ENCODE assay signal across 8 mouse cellular contexts in genomic region chr2:38536331-38536731, GRCm38 (mm10). TPM values are rescaled to one million over a fixed set of nuclear protein-coding genes. Genes with fewer than 3 reads are reported as not detected.
DNase-seq lines count a peak whose midpoint lies in the region; ATAC-seq and TF ChIP-seq lines count a peak whose summit lies in the region.

No protein-coding gene starts in this region.

- H3K4me2 ChIP-seq in forebrain, embryonic 12.5 days: no peak overlapping the region
- H3K4me2 ChIP-seq in forebrain, embryonic 15.5 days (replicated peaks): no peak overlapping the region
- H3K4me2 ChIP-seq in intestine, embryonic 15.5 days (replicated peaks): no peak overlapping the region
- peak overlapping the region; percentile 62 for H3K4me2 ChIP-seq in liver, embryonic 13.5 days

- DNase-seq in c-Kit-positive CD71-positive TER-119-negative erythroid progenitor cells, embryonic 14.5 days (ENCODE audit: low read depth): peak; percentile 93
- DNase-seq in liver, embryonic 13.5 days: peak; percentile 90
- peak; percentile 57 to 58 for DNase-seq in right cerebral cortex, postnatal 10 days (ENCODE audit: low spot score in 2 of 2)
- no peak for DNase-seq in urinary bladder, postnatal 10 days (ENCODE audit: low spot score)

- peaks cover 73% of the 10 kb centered on the region for H3K4me1 ChIP-seq in forebrain, embryonic 12.5 days
- peaks cover 49% of the 10 kb centered on the region for H3K4me1 ChIP-seq in forebrain, embryonic 15.5 days
- H3K4me1 ChIP-seq in intestine, embryonic 15.5 days (replicated peaks): peaks cover 61% of the 10 kb centered on the region
- H3K4me1 ChIP-seq in liver, embryonic 13.5 days (replicated peaks): peaks cover 89% of the 10 kb centered on the region

- peak overlapping the region; percentile 7 for H3ac ChIP-seq in C2C12 (ENCODE audit: control insufficient read depth, insufficient read length, low read depth)

- TF ChIP-seq CTCF in C2C12 (IDR thresholded peaks at IDR 0.05; ENCODE audit: control insufficient read depth, insufficient read depth, insufficient read length): no peak

- H3K4me3 ChIP-seq in forebrain, embryonic 12.5 days (replicated peaks): no peak overlapping the region
- H3K4me3 ChIP-seq in forebrain, embryonic 15.5 days: no peak overlapping the region
- H3K4me3 ChIP-seq in C2C12 (ENCODE audit: insufficient read depth, poor library complexity, severe bottlenecking): no peak overlapping the region
- H3K4me3 ChIP-seq in intestine, embryonic 15.5 days (replicated peaks): no peak overlapping the region
- peak overlapping the region; percentile 24 for H3K4me3 ChIP-seq in liver, embryonic 13.5 days (replicated peaks)

- ATAC-seq in forebrain, embryonic 12.5 days (ENCODE audit: low FRiP score): no peak
- ATAC-seq in forebrain, embryonic 15.5 days (replicated peaks): no peak
- peak; percentile 46 for ATAC-seq in intestine, embryonic 15.5 days
- peak; percentile 81 for ATAC-seq in liver, embryonic 13.5 days (ENCODE audit: low read depth)

- H3K79me2 ChIP-seq in C2C12 (ENCODE audit: control insufficient read depth, insufficient read depth): peaks cover 100% of the 10 kb centered on the region

- peaks cover 66% of the 10 kb centered on the region for H3K79me3 ChIP-seq in C2C12 (ENCODE audit: low read depth)

- H3K27me3 ChIP-seq in forebrain, embryonic 12.5 days: 0 out of 2 replicates have a peak, but pooled peaks cover 4% of the 10 kb centered on the region
- no peaks in the 10 kb centered on the region for H3K27me3 ChIP-seq in forebrain, embryonic 15.5 days
- no peaks in the 10 kb centered on the region for H3K27me3 ChIP-seq in C2C12 (ENCODE audit: control insufficient read depth, insufficient read depth, insufficient read length)
- no peaks in the 10 kb centered on the region for H3K27me3 ChIP-seq in intestine, embryonic 15.5 days (replicated peaks)
- no peaks in the 10 kb centered on the region for H3K27me3 ChIP-seq in liver, embryonic 13.5 days

- H3K9me3 ChIP-seq in forebrain, embryonic 12.5 days: no peaks in the 10 kb centered on the region
- H3K9me3 ChIP-seq in forebrain, embryonic 15.5 days: no peaks in the 10 kb centered on the region
- H3K9me3 ChIP-seq in intestine, embryonic 15.5 days: no peaks in the 10 kb centered on the region
- H3K9me3 ChIP-seq in liver, embryonic 13.5 days (replicated peaks): no peaks in the 10 kb centered on the region

- no peak overlapping the region for H3K9ac ChIP-seq in forebrain, embryonic 12.5 days
- H3K9ac ChIP-seq in forebrain, embryonic 15.5 days (replicated peaks): no peak overlapping the region
- H3K9ac ChIP-seq in intestine, embryonic 15.5 days: no peak overlapping the region
- H3K9ac ChIP-seq in liver, embryonic 13.5 days: peak overlapping the region; percentile 71

- no peaks in the 10 kb centered on the region for H3K36me3 ChIP-seq in forebrain, embryonic 12.5 days (replicated peaks)
- H3K36me3 ChIP-seq in forebrain, embryonic 15.5 days: no peaks in the 10 kb centered on the region
- H3K36me3 ChIP-seq in C2C12 (ENCODE audit: control insufficient read depth, insufficient read depth): peaks cover 9% of the 10 kb centered on the region
- H3K36me3 ChIP-seq in intestine, embryonic 15.5 days: no peaks in the 10 kb centered on the region
- H3K36me3 ChIP-seq in liver, embryonic 13.5 days: no peaks in the 10 kb centered on the region

- 84% methylated on average over 8 of the region's 8 CpGs for WGBS in forebrain, embryonic 12.5 days
- WGBS in forebrain, embryonic 15.5 days: 84% methylated on average over 8 of the region's 8 CpGs
- 60% methylated on average over 8 of the region's 8 CpGs for WGBS in intestine, embryonic 15.5 days
- 9% methylated on average over 8 of the region's 8 CpGs for WGBS in liver, embryonic 13.5 days (ENCODE audit: insufficient replicate concordance)

- H3K27ac ChIP-seq in forebrain, embryonic 12.5 days: 0 out of 2 replicates have a peak overlapping the region, but pooled peaks have one; percentile 21
- H3K27ac ChIP-seq in forebrain, embryonic 15.5 days (replicated peaks): no peak overlapping the region
- H3K27ac ChIP-seq in intestine, embryonic 15.5 days: no peak overlapping the region
- H3K27ac ChIP-seq in liver, embryonic 13.5 days: peak overlapping the region; percentile 90

TF ChIP-seq in C2C12, 6 proteins besides CTCF, POLR2A, EP300 and RAD21:
- peak; percentile 83 for TF ChIP-seq MYOD1 (IDR thresholded peaks at IDR 0.05; ENCODE audit: control insufficient read depth, insufficient read length, low read depth)
- TF ChIP-seq FOSL1 (IDR thresholded peaks at IDR 0.05; ENCODE audit: insufficient read depth, low read length, poor library complexity, severe bottlenecking): peak; percentile 22
- TF ChIP-seq MAX (IDR thresholded peaks at IDR 0.05): no peak
- no peak for TF ChIP-seq MYOG (IDR thresholded peaks at IDR 0.05; ENCODE audit: control insufficient read depth, extremely low read depth, insufficient read length)
- TF ChIP-seq CEBPB (IDR thresholded peaks at IDR 0.05; ENCODE audit: low read depth): no peak
- no peak for TF ChIP-seq USF1 (IDR thresholded peaks at IDR 0.05; ENCODE audit: low read depth)
TF ChIP-seq in C2C12: peak in this region for 2.

RNA-seq across cellular contexts. Expression of gene Nek6, which starts 24.9 kb away (rescaled TPM):
- polyA plus RNA-seq in forebrain, embryonic 12.5 days (2016; fragmentation: Nextera tagmentation; extraction: Ambion mirVana): 125 and 132 TPM in 2 replicates
- 90.0 and 110 TPM in 2 replicates for polyA plus RNA-seq in forebrain, embryonic 15.5 days (2015; fragmentation: Nextera tagmentation; extraction: Ambion mirVana)
- polyA plus RNA-seq in C2C12 (2012; fragmentation: generic; extraction: Trizol): 27.9 TPM
- polyA plus RNA-seq in intestine, embryonic 15.5 days (2015; fragmentation: Nextera tagmentation; extraction: Ambion mirVana): 102 and 104 TPM in 2 replicates
- 29.9 and 38.3 TPM in 2 replicates for polyA plus RNA-seq in liver, embryonic 13.5 days (2015; fragmentation: Nextera tagmentation; extraction: Ambion mirVana)

Comparison
In these comparisons a context has a peak if more than half of its experiments do, and no peak if none do; other contexts are left out.
1. H3K27ac ChIP-seq: peak in forebrain, embryonic 12.5 days (single experiment) and liver, embryonic 13.5 days (single experiment); none in forebrain, embryonic 15.5 days (single experiment) and intestine, embryonic 15.5 days (single experiment).
2. ATAC-seq: peak in intestine, embryonic 15.5 days (single experiment) and liver, embryonic 13.5 days (single experiment); none in forebrain, embryonic 12.5 days (single experiment) and forebrain, embryonic 15.5 days (single experiment).